Mouse (Mus musculus): ENCODE measurements at regions not wholly inside any gene's neighbourhood (a gene's known extent, or its start where the extent isn't known, plus 50 kb on each side); places are given as distances from the start of the nearest gene placed in this dataset.

DNA sequence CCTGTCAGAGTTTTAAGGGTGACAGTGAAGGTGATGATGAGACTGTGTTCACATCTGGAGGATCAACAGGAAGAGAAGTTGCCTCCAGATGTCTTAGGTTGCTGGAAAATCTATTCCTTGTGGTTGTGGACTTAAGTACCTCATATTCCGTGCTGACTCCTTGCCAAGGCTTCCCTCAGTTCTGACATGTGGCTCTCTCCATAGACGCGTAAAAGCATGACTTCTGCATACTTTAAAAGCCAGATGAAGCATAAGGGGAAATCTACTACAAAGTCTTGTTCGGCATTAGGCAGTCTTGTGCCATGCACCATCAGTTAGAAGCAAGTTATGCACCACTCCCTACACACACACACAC is 269.1 kb upstream of the Cdyl start:
- TF ChIP-seq CTCF (IDR thresholded peaks at IDR 0.05; ENCODE audit: insufficient read depth, low read length): no peak
- no peak for TF ChIP-seq POLR2A (IDR thresholded peaks at IDR 0.05; ENCODE audit: borderline replicate concordance, extremely low read depth, low read depth, low read length)

Measured in lung, adult 2 months (tissue).